Mouse (Mus musculus) liver, postnatal 0 days (tissue): ENCODE data around the gene Get4. TPM values are rescaled to one million over a fixed set of nuclear protein-coding genes. Genes with fewer than 3 reads are reported as not detected.

Experiments
- ATAC-seq: fragments of 200-750 bp; cut with Nextera tagmentation; 2 replicates; pipeline ENCODE4 v1.8.0; 2017; ENCODE audit warnings: mild to moderate bottlenecking, moderate library complexity
- DNase-seq: peaks from one replicate; pipeline ENCODE4 v3.0.0-alpha.2; 2016
- H3K27ac ChIP-seq: fragments of 300-500 bp; sonication (generic); 2 replicates; pipeline ENCODE4 v1.5.1; 2014; ENCODE audit warnings: antibody characterized with exemption, moderate library complexity, mild to moderate bottlenecking, low read depth
- H3K27me3 ChIP-seq: fragments of 300-500 bp; sonication (generic); 2 replicates; pipeline ENCODE4 v1.6.1; 2014; ENCODE audit warnings: low read length, control low read depth, mixed read lengths; ENCODE audit not compliant: insufficient read depth
- H3K36me3 ChIP-seq: fragments of 300-500 bp; sonication (generic); replicated peaks from 2 replicates; pipeline ENCODE4 v1.6.1; 2014; ENCODE audit warnings: mild to moderate bottlenecking, control low read depth, low read length, moderate library complexity, mixed read lengths; ENCODE audit not compliant: insufficient read depth
- H3K4me1 ChIP-seq: fragments of 300-500 bp; sonication (generic); 2 replicates; pipeline ENCODE4 v1.6.1; 2014; ENCODE audit warnings: antibody characterized with exemption, mild to moderate bottlenecking, control low read depth; ENCODE audit not compliant: insufficient read depth
- H3K4me2 ChIP-seq: fragments of 300-500 bp; sonication (generic); 2 replicates; pipeline ENCODE4 v1.6.1; 2014; ENCODE audit warnings: low read depth, mild to moderate bottlenecking, low read length, moderate library complexity, mixed read lengths
- H3K4me3 ChIP-seq: fragments of 300-500 bp; sonication (generic); 2 replicates; pipeline ENCODE4 v1.5.1; 2014; ENCODE audit warnings: low read depth, low read length
- H3K9ac ChIP-seq: fragments of 300-500 bp; sonication (generic); replicated peaks from 2 replicates; pipeline ENCODE4 v1.6.1; 2014; ENCODE audit warnings: mild to moderate bottlenecking, moderate library complexity
- H3K9me3 ChIP-seq: fragments of 300-500 bp; sonication (generic); 2 replicates; pipeline ENCODE4 v1.6.1; 2016; ENCODE audit warnings: mild to moderate bottlenecking, control low read depth, low read length, mixed read lengths
- CTCF ChIP-seq: sonication (generic); IDR thresholded peaks from 2 replicates; pipeline ENCODE4 v1.5.1; 2016; ENCODE audit warnings: antibody characterized with exemption, low read depth
- EP300 ChIP-seq: IDR thresholded peaks from 2 replicates; pipeline ENCODE4 v1.6.1; 2016; ENCODE audit warnings: antibody characterized with exemption, low read depth, mild to moderate bottlenecking
- WGBS: fragments of 180-500 bp; shearing (Covaris S2); extraction: QIAGEN DNeasy Blood & Tissue Kit; methylation state at CpG from one replicate; pipeline ENCODE4 v1.1.7; 2014; ENCODE audit not compliant: insufficient replicate concordance; 5-methylcytosine and 5-hydroxymethylcytosine counted together
- polyA plus RNA-seq: library from polyadenylated mRNA; unstranded; fragments of >200 nt; fragmentation: Nextera tagmentation; extraction: Ambion mirVana; gene quantifications from 2 replicates; pipeline ENCODE4 v1.2.1, GENCODE M21; 2015

The Get4 gene
- polyA plus RNA-seq, 1 experiment from 2014 or later: 97.5 TPM

GRCm38 (mm10) chr5:139290467-139291259 is 38.5 kb downstream of the Get4 start:
- Histone ChIP-seq H3K4me1 (peaks cover 20% of the 10 kb centered on the region), H3K4me3 (no peak overlapping the region), H3K9me3 (no peaks in the 10 kb centered on the region), H3K27ac (no peak overlapping the region), H3K27me3 (no peaks in the 10 kb centered on the region), H3K4me2 (no peak overlapping the region), H3K9ac (no peak overlapping the region), H3K36me3 (no peaks in the 10 kb centered on the region)
- 72% methylated on average over 12 of the region's 12 CpGs for WGBS
- ATAC-seq (no peak), DNase-seq (no peak)
- TF ChIP-seq EP300: no peak
- TF ChIP-seq CTCF: no peak

GRCm38 (mm10) chr5:139291811-139292560 is 39.9 kb downstream of the Get4 start:
- no peak for ATAC-seq
- no peak overlapping the region; the same call in 1 of the 2 replicates for H3K9ac ChIP-seq
- no peaks in the 10 kb centered on the region for H3K27me3 ChIP-seq
- no peak overlapping the region for H3K4me3 ChIP-seq
- no peak overlapping the region for H3K27ac ChIP-seq
- H3K36me3 ChIP-seq: no peaks in the 10 kb centered on the region
- H3K4me1 ChIP-seq: peaks cover 7% of the 10 kb centered on the region
- 70% methylated on average over 6 of the region's 6 CpGs for WGBS
- no peak for DNase-seq
- H3K4me2 ChIP-seq: no peak overlapping the region
- TF ChIP-seq CTCF (no peak), EP300 (no peak)
- H3K9me3 ChIP-seq: no peaks in the 10 kb centered on the region

- no peak for ATAC-seq
- H3K27ac ChIP-seq: no peak overlapping the region
- H3K4me1 ChIP-seq: peaks cover 2% of the 10 kb centered on the region; the same call in 1 of the 2 replicates
- DNase-seq: no peak
- no peaks in the 10 kb centered on the region for H3K36me3 ChIP-seq
- TF ChIP-seq EP300 (no peak), CTCF (no peak)
- no peak overlapping the region for H3K4me2 ChIP-seq
- H3K27me3 ChIP-seq: no peaks in the 10 kb centered on the region
- H3K9ac ChIP-seq: no peak overlapping the region
- WGBS: 68% methylated on average over 2 of the region's 2 CpGs
- no peak overlapping the region for H3K4me3 ChIP-seq
- no peaks in the 10 kb centered on the region for H3K9me3 ChIP-seq
Observed at GRCm38 (mm10) chr5:139294089-139294488, 42.0 kb downstream of the Get4 start.

GRCm38 (mm10) chr5:139297092-139297491 is 45.0 kb downstream of the Get4 start:
- H3K27ac ChIP-seq: no peak overlapping the region
- no peaks in the 10 kb centered on the region for H3K9me3 ChIP-seq
- no peak overlapping the region for H3K9ac ChIP-seq
- H3K36me3 ChIP-seq: no peaks in the 10 kb centered on the region
- no peaks in the 10 kb centered on the region for H3K27me3 ChIP-seq
- H3K4me1 ChIP-seq: peaks cover 14% of the 10 kb centered on the region
- TF ChIP-seq EP300 (no peak), CTCF (no peak)
- no peak for ATAC-seq
- no peak overlapping the region for H3K4me2 ChIP-seq
- no peak for DNase-seq
- no peak overlapping the region for H3K4me3 ChIP-seq
- WGBS: 84% methylated on average over 10 of the region's 10 CpGs

- no peak for ATAC-seq
- TF ChIP-seq EP300 (no peak), CTCF (no peak)
- Histone ChIP-seq H3K27me3 (no peaks in the 10 kb centered on the region), H3K4me2 (no peak overlapping the region), H3K4me3 (no peak overlapping the region), H3K27ac (no peak overlapping the region), H3K9me3 (no peaks in the 10 kb centered on the region), H3K4me1 (peaks cover 16% of the 10 kb centered on the region), H3K9ac (no peak overlapping the region), H3K36me3 (no peaks in the 10 kb centered on the region)
- 69% methylated on average over 5 of the region's 5 CpGs for WGBS
- DNase-seq: no peak
Observed at GRCm38 (mm10) chr5:139297745-139298144, 45.6 kb downstream of the Get4 start.

GRCm38 (mm10) chr5:139302101-139302500 is 50.0 kb downstream of the Get4 start:
- 75% methylated on average over 6 of the region's 6 CpGs for WGBS
- H3K4me1 ChIP-seq: peaks cover 16% of the 10 kb centered on the region
- TF ChIP-seq EP300 (no peak), CTCF (no peak)

More at GRCm38 (mm10) chr5:139302101-139302500, 50.0 kb downstream of the Get4 start:
- no peaks in the 10 kb centered on the region for H3K9me3 ChIP-seq
- H3K27me3 ChIP-seq: no peaks in the 10 kb centered on the region
- DNase-seq: no peak
- H3K4me2 ChIP-seq: no peak overlapping the region
- H3K27ac ChIP-seq: no peak overlapping the region
- H3K36me3 ChIP-seq: no peaks in the 10 kb centered on the region
- ATAC-seq: no peak
- H3K9ac ChIP-seq: no peak overlapping the region
- H3K4me3 ChIP-seq: no peak overlapping the region
